Mouse (Mus musculus) layer of hippocampus, adult 2 months (tissue): ENCODE measurements at regions not wholly inside any gene's neighbourhood (a gene's known extent, or its start where the extent isn't known, plus 50 kb on each side); places are given as distances from the start of the nearest gene placed in this dataset.

Experiments used
- DNase-seq, 2 experiments: peaks; one replicate each; pipeline ENCODE4 v3.0.0; 2022; ENCODE audit warnings: low spot score in 2 of 2
- H3K27ac ChIP-seq: fragments of 200-600 bp; 2 replicates; pipeline ENCODE4 v1.8.1; 2022
- H3K4me3 ChIP-seq: fragments of 200-600 bp; 2 replicates; pipeline ENCODE4 v1.8.1; 2022; ENCODE audit warnings: mild to moderate bottlenecking
- CTCF ChIP-seq: fragments of 200-600 bp; conservative IDR thresholded peaks from 2 replicates; pipeline ENCODE4 v1.8.1; 2022; ENCODE audit warnings: antibody characterized with exemption, mild to moderate bottlenecking, moderate library complexity

GRCm38 (mm10) chr10:9528066-9528465 lies 146.9 kb downstream of the Samd5 start:
- no peak overlapping the region for H3K27ac ChIP-seq
- no peak overlapping the region for H3K4me3 ChIP-seq
- no peak for DNase-seq
- TF ChIP-seq CTCF, result no peak

GRCm38 (mm10) chr10:9509764-9510390 lies 165.1 kb downstream of the Samd5 start:
- DNase-seq, result no peak
- Histone ChIP-seq H3K27ac (no peak overlapping the region), H3K4me3 (no peak overlapping the region)
- no peak for TF ChIP-seq CTCF

- H3K27ac ChIP-seq, result no peak overlapping the region
- no peak overlapping the region for H3K4me3 ChIP-seq
- DNase-seq, result no peak
- no peak for TF ChIP-seq CTCF
These were observed 165.8 kb downstream of the Samd5 start for GRCm38 (mm10) chr10:9509092-9509671.

GRCm38 (mm10) chr10:9503569-9504493 lies 171.2 kb downstream of the Samd5 start:
- DNase-seq, result no peak
- Histone ChIP-seq H3K27ac (no peak overlapping the region), H3K4me3 (no peak overlapping the region)
- TF ChIP-seq CTCF, result no peak

GRCm38 (mm10) chr10:9498550-9498949 lies 176.5 kb downstream of the Samd5 start:
- no peak for DNase-seq
- H3K27ac ChIP-seq, result no peak overlapping the region
- TF ChIP-seq CTCF, result no peak
- no peak overlapping the region for H3K4me3 ChIP-seq

- Histone ChIP-seq H3K4me3 (no peak overlapping the region), H3K27ac (no peak overlapping the region)
- DNase-seq, result no peak
- TF ChIP-seq CTCF, result no peak
These were observed 178.0 kb downstream of the Samd5 start for GRCm38 (mm10) chr10:9497021-9497420.

- no peak for TF ChIP-seq CTCF
- DNase-seq, result no peak
These were observed 179.8 kb downstream of the Samd5 start for GRCm38 (mm10) chr10:9495143-9495651.

GRCm38 (mm10) chr10:9490416-9490815 lies 184.6 kb downstream of the Samd5 start:
- no peak for DNase-seq
- H3K4me3 ChIP-seq, result no peak overlapping the region
- no peak for TF ChIP-seq CTCF

More at GRCm38 (mm10) chr10:9495143-9495651, 179.8 kb downstream of the Samd5 start:
- H3K4me3 ChIP-seq, result no peak overlapping the region
- H3K27ac ChIP-seq, result no peak overlapping the region

GRCm38 (mm10) chr10:9462361-9462760 lies 212.6 kb downstream of the Samd5 start:
- H3K27ac ChIP-seq, result no peak overlapping the region
- no peak overlapping the region for H3K4me3 ChIP-seq
- DNase-seq, result peak; percentile 21 to 52
- no peak for TF ChIP-seq CTCF

More at GRCm38 (mm10) chr10:9490416-9490815, 184.6 kb downstream of the Samd5 start:
- H3K27ac ChIP-seq, result no peak overlapping the region

GRCm38 (mm10) chr10:9459145-9459544 lies 215.9 kb downstream of the Samd5 start:
- no peak for TF ChIP-seq CTCF
- Histone ChIP-seq H3K27ac (no peak overlapping the region), H3K4me3 (no peak overlapping the region)
- no peak for DNase-seq

GRCm38 (mm10) chr10:9458466-9458865 lies 216.5 kb downstream of the Samd5 start:
- no peak overlapping the region for H3K27ac ChIP-seq
- DNase-seq, result no peak
- TF ChIP-seq CTCF, result no peak
- no peak overlapping the region for H3K4me3 ChIP-seq

GRCm38 (mm10) chr10:9457222-9457621 lies 217.8 kb downstream of the Samd5 start:
- no peak overlapping the region for H3K27ac ChIP-seq
- no peak overlapping the region for H3K4me3 ChIP-seq
- no peak for DNase-seq
- TF ChIP-seq CTCF, result no peak

GRCm38 (mm10) chr10:9439072-9439471 lies 235.9 kb downstream of the Samd5 start:
- DNase-seq, result no peak
- H3K27ac ChIP-seq, result no peak overlapping the region
- no peak overlapping the region for H3K4me3 ChIP-seq
- TF ChIP-seq CTCF, result no peak
